Mouse (Mus musculus) bone marrow, adult 2 months (tissue): ENCODE measurements around the gene Slc24a2. TPM values are rescaled to one million over a fixed set of nuclear protein-coding genes. Genes with fewer than 3 reads are reported as not detected.

Source experiments
- H3K27ac ChIP-seq: fragments of 200-500 bp; 2 replicates; pipeline ENCODE4 v1.5.1; 2012; ENCODE audit warnings: low read depth, mild to moderate bottlenecking, control low read depth, inconsistent platforms, low read length; ENCODE audit not compliant: control insufficient read depth, poor library complexity, insufficient read depth
- H3K4me1 ChIP-seq: fragments of 200-500 bp; 2 replicates; pipeline ENCODE4 v1.6.1; 2011; ENCODE audit warnings: low read length; ENCODE audit not compliant: control insufficient read depth, insufficient read depth
- H3K4me3 ChIP-seq: fragments of 200-500 bp; replicated peaks from 2 replicates; pipeline ENCODE3; 2011; ENCODE audit warnings: mild to moderate bottlenecking, low read depth, low read length, control low read depth; ENCODE audit not compliant: control insufficient read depth
- CTCF ChIP-seq: fragments of 200-500 bp; IDR thresholded peaks from 2 replicates; pipeline ENCODE4 v1.5.1; 2011; ENCODE audit warnings: low read length, control low read depth; ENCODE audit not compliant: control insufficient read depth, insufficient read depth
- POLR2A ChIP-seq: fragments of 200-500 bp; IDR thresholded peaks from 2 replicates; pipeline ENCODE4 v1.6.1; 2011; ENCODE audit warnings: low read depth, mild to moderate bottlenecking, control low read depth, low read length, borderline replicate concordance; ENCODE audit not compliant: control insufficient read depth
- WGBS: fragments of 180-500 bp; shearing (Covaris S2); methylation state at CpG from one replicate; pipeline ENCODE4 v1.1.7; 2018; 5-methylcytosine and 5-hydroxymethylcytosine counted together
- polyA plus RNA-seq: library from polyadenylated mRNA; stranded (reverse); fragments of >200 nt; gene quantifications from 2 replicates; pipeline ENCODE4 v1.2.4, GENCODE M21; 2011; ENCODE audit warnings: low replicate concordance; ENCODE audit not compliant: missing spikeins, insufficient read depth, insufficient read length

Slc24a2 gene
- polyA plus RNA-seq, 1 experiment, result not detected

DNA sequence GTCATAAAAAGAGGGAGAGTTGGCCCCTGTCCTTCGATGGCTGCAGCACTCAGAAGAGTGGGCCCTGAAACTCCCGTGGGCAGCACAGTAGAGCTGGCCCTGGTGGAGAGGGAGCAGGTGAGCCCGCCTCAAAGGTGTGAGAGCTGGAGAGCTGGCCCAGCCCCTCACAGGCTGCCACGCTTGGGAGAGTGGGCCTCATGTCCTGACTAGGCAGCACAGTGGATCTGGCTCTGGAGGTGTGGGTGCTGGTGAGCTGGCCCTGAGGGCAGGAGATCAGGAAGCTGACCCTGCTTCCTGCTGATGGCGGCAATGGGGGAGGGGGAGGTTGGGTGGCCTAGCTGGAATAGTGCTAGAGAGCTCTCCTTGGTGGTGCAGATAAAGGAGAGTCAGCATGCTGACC, 129.3 kb downstream of the Slc24a2 start:
- Histone ChIP-seq H3K4me1 (no peaks in the 10 kb centered on the region; the same call in 1 of the 2 replicates), H3K27ac (no peak overlapping the region), H3K4me3 (no peak overlapping the region)
- 60% methylated on average over 5 of the region's 5 CpGs for WGBS
- no peak for TF ChIP-seq POLR2A
- TF ChIP-seq CTCF, result no peak

DNA sequence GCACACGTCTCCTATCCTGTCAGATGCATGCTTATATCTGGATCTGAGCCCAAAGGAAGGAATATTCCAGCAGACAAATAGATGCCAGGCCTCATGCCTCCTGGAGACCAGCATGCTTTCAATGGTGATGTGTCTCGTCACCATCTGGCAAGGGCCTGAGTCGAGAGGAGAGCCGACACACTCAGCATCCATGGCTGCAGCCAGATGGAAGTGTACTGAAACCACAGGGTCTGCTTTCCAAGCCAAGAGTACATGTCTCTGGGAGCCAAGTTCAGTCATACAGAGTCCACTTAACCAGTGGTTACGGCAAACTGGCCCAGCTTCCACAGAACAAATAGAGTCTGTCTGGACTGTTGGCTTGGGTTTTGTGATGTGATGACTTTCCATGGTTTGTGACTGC, 134.1 kb downstream of the Slc24a2 start:
- 78% methylated on average over 5 of the region's 5 CpGs for WGBS
- Histone ChIP-seq H3K4me1 (no peaks in the 10 kb centered on the region), H3K4me3 (no peak overlapping the region), H3K27ac (no peak overlapping the region)
- TF ChIP-seq POLR2A (no peak), CTCF (no peak)

DNA sequence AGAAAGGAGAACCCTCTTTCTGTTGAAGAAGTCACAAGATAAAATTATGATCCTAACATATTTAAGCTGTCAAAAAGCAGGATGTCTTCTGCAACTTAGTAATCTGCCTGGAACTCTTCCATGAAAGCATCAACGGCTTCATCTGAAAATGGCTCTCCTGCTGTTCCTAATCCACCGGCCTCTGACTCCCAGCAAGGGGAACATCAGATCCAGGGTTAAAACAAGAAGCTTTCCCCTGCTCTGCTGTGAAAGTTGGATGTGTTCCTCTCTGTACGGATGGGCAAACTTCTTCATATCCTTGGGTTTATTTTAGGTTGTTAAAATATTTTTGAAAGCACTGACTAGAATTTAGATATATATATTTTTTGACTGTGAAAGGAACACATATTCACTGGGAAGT, 136.7 kb downstream of the Slc24a2 start:
- 75% methylated on average over 3 of the region's 3 CpGs for WGBS
- Histone ChIP-seq H3K4me3 (no peak overlapping the region), H3K4me1 (no peaks in the 10 kb centered on the region), H3K27ac (no peak overlapping the region)
- TF ChIP-seq POLR2A (no peak), CTCF (no peak)

DNA sequence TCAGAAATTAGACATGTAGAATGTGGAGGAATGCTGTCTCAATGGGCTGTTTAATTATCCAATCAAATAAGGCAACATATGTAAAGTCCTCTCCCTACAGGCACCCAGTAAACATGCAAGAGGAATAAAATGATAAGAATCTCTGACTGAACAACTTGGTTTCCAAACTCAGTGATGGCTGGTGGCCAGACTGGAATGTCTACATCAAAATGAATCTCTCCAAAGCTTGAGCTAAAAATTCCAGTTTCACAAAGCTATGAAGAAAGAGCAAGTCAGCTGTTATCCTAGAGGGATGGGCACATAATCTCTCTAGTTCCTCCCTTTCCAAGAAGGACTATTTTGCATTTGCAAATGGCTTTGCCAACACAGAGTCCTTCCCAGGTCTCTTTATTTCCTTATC, 139.4 kb downstream of the Slc24a2 start:
- no peak for TF ChIP-seq CTCF
- TF ChIP-seq POLR2A, result no peak
- H3K4me3 ChIP-seq, result no peak overlapping the region
- no peaks in the 10 kb centered on the region for H3K4me1 ChIP-seq
- no peak overlapping the region for H3K27ac ChIP-seq

DNA sequence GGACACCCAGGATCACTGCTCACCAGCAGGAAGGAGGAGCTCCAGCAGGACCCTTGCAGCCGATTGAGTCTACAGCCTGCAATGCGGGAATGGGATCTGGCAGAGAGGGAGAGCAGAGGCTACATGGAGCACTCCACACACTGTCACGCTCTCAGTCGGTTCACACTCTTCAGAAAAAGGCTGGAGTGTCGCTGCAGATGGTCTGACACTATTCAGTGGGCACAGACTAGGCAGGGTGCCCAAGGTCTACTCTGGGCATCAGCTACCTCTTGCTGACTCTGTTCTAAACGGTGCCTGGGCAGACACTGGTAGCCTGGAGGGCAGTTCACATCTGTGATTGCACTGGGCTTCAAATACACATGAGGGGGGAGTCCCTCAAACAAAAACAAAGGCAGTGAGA, 141.6 kb downstream of the Slc24a2 start:
- Histone ChIP-seq H3K4me3 (no peak overlapping the region), H3K27ac (no peak overlapping the region), H3K4me1 (no peaks in the 10 kb centered on the region)
- no peak for TF ChIP-seq POLR2A
- no peak for TF ChIP-seq CTCF
- WGBS, result 74% methylated on average over 6 of the region's 6 CpGs

DNA sequence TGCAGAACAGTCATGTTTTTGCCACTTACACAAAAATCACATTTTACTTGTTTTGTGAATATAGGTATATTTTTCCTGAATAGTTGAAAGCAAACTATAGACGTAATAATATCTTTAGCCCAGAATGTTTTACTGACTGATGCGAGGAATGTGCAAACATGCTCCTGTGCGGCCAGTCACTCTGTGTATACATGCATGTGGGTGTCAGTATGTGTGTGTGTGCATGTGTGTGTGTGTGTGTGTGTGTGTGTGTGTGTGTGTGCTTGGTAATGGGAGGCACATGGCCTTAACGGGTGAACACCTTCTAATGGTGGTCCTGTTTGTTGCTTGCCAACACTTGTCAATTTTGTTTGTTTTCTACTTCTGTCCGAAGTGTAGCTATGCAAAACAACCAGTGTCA, 142.7 kb downstream of the Slc24a2 start:
- Histone ChIP-seq H3K4me1 (no peaks in the 10 kb centered on the region), H3K27ac (no peak overlapping the region), H3K4me3 (no peak overlapping the region)
- TF ChIP-seq POLR2A (no peak), CTCF (no peak)
- 78% methylated on average over 5 of the region's 5 CpGs for WGBS

DNA sequence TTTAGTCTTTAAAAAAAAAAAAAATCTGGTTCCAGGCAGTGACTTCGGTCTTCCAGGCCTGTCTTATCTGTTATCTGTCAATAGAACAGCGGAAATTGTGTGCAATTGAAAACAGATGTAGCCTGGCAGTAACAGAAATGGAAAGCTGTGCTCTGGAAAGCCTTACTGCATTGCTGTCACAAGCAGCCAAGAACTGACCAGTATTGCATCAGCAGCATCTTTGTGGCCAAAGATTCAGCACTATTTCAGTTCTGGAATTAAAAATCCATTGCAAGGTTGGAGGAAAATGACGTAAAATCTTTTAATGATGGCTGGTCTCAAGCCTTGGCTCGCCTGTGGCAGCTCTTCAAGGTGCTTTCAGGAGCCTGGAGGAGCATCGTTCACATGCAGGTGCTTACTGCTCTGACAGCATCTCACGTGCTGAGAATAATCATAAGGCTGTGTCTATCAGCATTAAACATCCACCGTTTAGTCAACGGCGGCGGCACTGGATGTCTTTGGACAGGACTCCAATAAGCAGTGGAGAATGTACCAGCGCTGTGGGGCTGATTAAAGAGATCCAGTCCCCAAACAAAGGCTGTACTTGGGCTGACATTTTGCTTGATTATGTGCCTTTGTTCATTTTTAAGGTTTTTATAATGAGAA, 143.2 kb downstream of the Slc24a2 start:
- Histone ChIP-seq H3K27ac (no peak overlapping the region), H3K4me3 (no peak overlapping the region), H3K4me1 (no peaks in the 10 kb centered on the region)
- 75% methylated on average over 11 of the region's 11 CpGs for WGBS
- TF ChIP-seq CTCF (no peak), POLR2A (no peak)

DNA sequence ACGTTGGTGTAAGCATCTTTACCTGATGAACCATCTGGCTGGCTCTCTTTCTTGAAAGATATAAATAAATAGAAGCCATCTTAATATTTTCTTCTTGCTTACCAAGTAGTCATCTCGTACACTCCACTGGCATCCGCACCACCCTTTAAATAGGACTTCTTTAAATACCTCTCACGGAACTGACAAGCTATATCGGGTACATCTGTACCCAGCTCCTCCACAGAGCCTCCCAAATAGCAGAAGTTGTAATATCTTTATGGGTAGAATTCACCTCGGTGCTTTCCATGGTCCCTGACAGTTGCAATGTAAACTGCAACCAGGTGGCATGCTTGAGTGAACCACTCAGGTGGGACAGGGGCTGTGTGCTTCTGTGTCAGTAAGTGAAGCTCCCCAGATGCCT, 149.0 kb downstream of the Slc24a2 start:
- Histone ChIP-seq H3K4me1 (no peaks in the 10 kb centered on the region), H3K27ac (no peak overlapping the region), H3K4me3 (no peak overlapping the region)
- WGBS, result 69% methylated on average over 6 of the region's 6 CpGs
- TF ChIP-seq CTCF (no peak), POLR2A (no peak)

DNA sequence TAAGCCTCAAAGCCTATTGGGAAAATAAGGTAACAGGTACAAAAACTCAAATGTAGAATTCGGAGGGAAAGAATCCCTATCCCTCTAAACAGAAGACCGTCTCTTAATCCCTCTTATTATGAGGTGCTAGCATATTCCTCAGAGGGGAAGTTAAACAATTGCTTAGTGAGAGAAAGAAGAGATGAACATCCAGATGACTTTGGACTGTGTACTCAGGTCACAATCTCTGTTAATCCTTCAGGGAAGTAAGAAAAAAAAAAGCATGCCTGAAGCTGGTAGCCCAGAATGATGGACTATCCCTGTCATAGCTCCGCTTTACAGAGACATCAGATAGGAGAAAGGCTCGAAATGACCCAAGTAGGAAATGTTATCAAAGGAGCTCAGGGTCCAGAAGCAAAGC, 151.0 kb downstream of the Slc24a2 start:
- no peaks in the 10 kb centered on the region for H3K4me1 ChIP-seq
- WGBS, result 69% methylated on average over 4 of the region's 4 CpGs
- TF ChIP-seq POLR2A (no peak), CTCF (no peak)
- H3K4me3 ChIP-seq, result no peak overlapping the region
- H3K27ac ChIP-seq, result no peak overlapping the region
